Mouse (Mus musculus) forebrain, postnatal 0 days (tissue): ENCODE results near the gene Brd4. TPM values are rescaled to one million over a fixed set of nuclear protein-coding genes. Genes with fewer than 3 reads are reported as not detected.

Source experiments
- ATAC-seq: fragments of 200-750 bp; cut with Nextera tagmentation; 2 replicates; pipeline ENCODE4 v1.8.0; 2017; ENCODE audit warnings: mild to moderate bottlenecking, moderate library complexity
- DNase-seq: peaks from one replicate; pipeline ENCODE4 v3.0.0-alpha.2; 2015
- H3K27ac ChIP-seq: fragments of 300-500 bp; sonication (generic); 2 replicates; pipeline ENCODE4 v1.5.1; 2014; ENCODE audit warnings: low read depth, mild to moderate bottlenecking, antibody characterized with exemption, low read length, moderate library complexity, mixed read lengths
- H3K27me3 ChIP-seq: fragments of 300-500 bp; sonication (generic); 2 replicates; pipeline ENCODE4 v1.6.1; 2014; ENCODE audit warnings: mild to moderate bottlenecking, low read length, mixed read lengths; ENCODE audit not compliant: insufficient read depth
- H3K36me3 ChIP-seq: fragments of 300-500 bp; sonication (generic); 2 replicates; pipeline ENCODE4 v1.6.1; 2014; ENCODE audit warnings: mild to moderate bottlenecking, moderate library complexity; ENCODE audit not compliant: insufficient read depth
- H3K4me1 ChIP-seq: fragments of 300-500 bp; sonication (generic); 2 replicates; pipeline ENCODE4 v1.6.1; 2014; ENCODE audit warnings: antibody characterized with exemption; ENCODE audit not compliant: insufficient read depth
- H3K4me2 ChIP-seq: fragments of 300-500 bp; sonication (generic); 2 replicates; pipeline ENCODE4 v1.6.1; 2014; ENCODE audit warnings: low read depth, mild to moderate bottlenecking, moderate library complexity
- H3K4me3 ChIP-seq: fragments of 300-500 bp; sonication (generic); 2 replicates; pipeline ENCODE4 v1.5.1; 2014; ENCODE audit warnings: low read depth, low read length, mixed read lengths
- H3K9ac ChIP-seq: fragments of 300-500 bp; sonication (generic); 2 replicates; pipeline ENCODE4 v1.6.1; 2014; ENCODE audit warnings: mild to moderate bottlenecking
- H3K9me3 ChIP-seq: fragments of 300-500 bp; sonication (generic); 2 replicates; pipeline ENCODE4 v1.6.1; 2016; ENCODE audit warnings: low read length
- CTCF ChIP-seq: sonication (generic); IDR thresholded peaks from 2 replicates; pipeline ENCODE4 v1.5.1; 2016; ENCODE audit warnings: antibody characterized with exemption, control low read depth, low read depth
- WGBS: fragments of 180-500 bp; shearing (Covaris S2); extraction: QIAGEN DNeasy Blood & Tissue Kit; methylation state at CpG from one replicate; pipeline ENCODE4 v1.1.7; 2014; 5-methylcytosine and 5-hydroxymethylcytosine counted together
- polyA plus RNA-seq: library from polyadenylated mRNA; unstranded; fragments of >200 nt; fragmentation: Nextera tagmentation; extraction: Ambion mirVana; gene quantifications from 2 replicates; pipeline ENCODE4 v1.2.1, GENCODE M21; 2015
- total RNA-seq: library from RNA; depleted of rRNA; stranded (reverse); fragments of >200 nt; gene quantifications from 2 replicates; pipeline ENCODE4 v1.2.3, GENCODE M21; 2014; rRNA removed

Gene Brd4
- total and polyA plus RNA-seq, 2 experiments from 2014 or later = 37.7 to 85.6 TPM

GRCm38 (mm10) chr17:32158841-32159240 is 125.7 kb downstream of the Brd4 start:
- Histone ChIP-seq H3K4me2 (no peak overlapping the region), H3K4me1 (0 out of 2 replicates have a peak, but pooled peaks cover 4% of the 10 kb centered on the region), H3K27me3 (no peaks in the 10 kb centered on the region), H3K9ac (no peak overlapping the region), H3K36me3 (no peaks in the 10 kb centered on the region), H3K9me3 (no peaks in the 10 kb centered on the region), H3K4me3 (no peak overlapping the region), H3K27ac (no peak overlapping the region)
- no peak for ATAC-seq
- no peak for DNase-seq
- WGBS = 88% methylated on average over 13 of the region's 13 CpGs
- no peak for TF ChIP-seq CTCF

GRCm38 (mm10) chr17:32146718-32147117 is 137.8 kb downstream of the Brd4 start:
- H3K4me1 ChIP-seq = no peaks in the 10 kb centered on the region
- 83% methylated on average over 8 of the region's 8 CpGs for WGBS
- H3K27me3 ChIP-seq = no peaks in the 10 kb centered on the region
- no peak overlapping the region for H3K4me3 ChIP-seq
- no peak for TF ChIP-seq CTCF
- no peak overlapping the region for H3K4me2 ChIP-seq
- no peak overlapping the region for H3K27ac ChIP-seq
- no peak overlapping the region for H3K9ac ChIP-seq
- DNase-seq (no peak), ATAC-seq (no peak)
- no peaks in the 10 kb centered on the region for H3K9me3 ChIP-seq
- H3K36me3 ChIP-seq = no peaks in the 10 kb centered on the region

Other genes with a start within 250 kb of the Brd4 start
- 26.8 and 40.4 TPM in 2 replicates for gene Rrp1b, start 248.6 kb downstream of the Brd4 start, total RNA-seq
- gene Rrp1b, start 248.6 kb downstream of the Brd4 start, polyA plus RNA-seq = 32.0 and 39.4 TPM in 2 replicates
- gene Hsf2bp, start 248.4 kb downstream of the Brd4 start, total RNA-seq = 0.57 and 0.62 TPM in 2 replicates
- gene Hsf2bp, start 248.4 kb downstream of the Brd4 start, polyA plus RNA-seq = 0.90 and 1.1 TPM in 2 replicates
- 13.5 and 22.5 TPM in 2 replicates for gene Notch3, start 117.9 kb downstream of the Brd4 start, total RNA-seq
- gene Notch3, start 117.9 kb downstream of the Brd4 start, polyA plus RNA-seq = 2.3 and 3.3 TPM in 2 replicates
- gene Ephx3, start 95.2 kb downstream of the Brd4 start, total RNA-seq = 0.29 TPM in 1 of 2 replicates, not detected in the other
- gene Ephx3, start 95.2 kb downstream of the Brd4 start, polyA plus RNA-seq = 0.08 and 0.11 TPM in 2 replicates
- gene Akap8, start 36.5 kb upstream of the Brd4 start, total RNA-seq = 75.0 and 114 TPM in 2 replicates
- gene Akap8, start 36.5 kb upstream of the Brd4 start, polyA plus RNA-seq = 44.8 and 64.3 TPM in 2 replicates
- 74.2 and 86.2 TPM in 2 replicates for gene Akap8l, start 65.9 kb upstream of the Brd4 start, total RNA-seq
- gene Akap8l, start 65.9 kb upstream of the Brd4 start, polyA plus RNA-seq = 76.0 and 80.5 TPM in 2 replicates
- gene Wiz, start 104.7 kb upstream of the Brd4 start, total RNA-seq = 38.2 and 55.4 TPM in 2 replicates
- 35.4 and 42.0 TPM in 2 replicates for gene Wiz, start 104.7 kb upstream of the Brd4 start, polyA plus RNA-seq
- 0.52 and 0.62 TPM in 2 replicates for gene Rasal3, start 118.9 kb upstream of the Brd4 start, total RNA-seq
- 0.20 and 0.54 TPM in 2 replicates for gene Rasal3, start 118.9 kb upstream of the Brd4 start, polyA plus RNA-seq
- gene Pglyrp2, start 139.4 kb upstream of the Brd4 start, total RNA-seq = not detected in 2 replicates
- not detected in 2 replicates for gene Pglyrp2, start 139.4 kb upstream of the Brd4 start, polyA plus RNA-seq
- gene Cyp4f39, start 168.0 kb upstream of the Brd4 start, total RNA-seq = 0.54 and 2.0 TPM in 2 replicates
- gene Cyp4f39, start 168.0 kb upstream of the Brd4 start, polyA plus RNA-seq = 0.47 and 0.70 TPM in 2 replicates
- gene Cyp4f17, start 221.3 kb upstream of the Brd4 start, total RNA-seq = 7.9 and 9.1 TPM in 2 replicates
- gene Cyp4f17, start 221.3 kb upstream of the Brd4 start, polyA plus RNA-seq = 4.0 and 8.6 TPM in 2 replicates